Mouse (Mus musculus) forebrain, embryonic 15.5 days (tissue): ENCODE measurements around the gene Tex12. TPM values are rescaled to one million over a fixed set of nuclear protein-coding genes. Genes with fewer than 3 reads are reported as not detected.

ENCODE experiments used
- ATAC-seq: fragments of 200-750 bp; cut with Nextera tagmentation; replicated peaks from 2 replicates; pipeline ENCODE4 v1.8.0; 2017; ENCODE audit warnings: mild to moderate bottlenecking, moderate TSS enrichment, moderate library complexity
- H3K27ac ChIP-seq: fragments of 300-500 bp; sonication (generic); replicated peaks from 2 replicates; pipeline ENCODE4 v1.5.1; 2015; ENCODE audit warnings: mild to moderate bottlenecking, inconsistent platforms
- H3K27me3 ChIP-seq: fragments of 300-500 bp; sonication (generic); 2 replicates; pipeline ENCODE4 v1.6.1; 2015; ENCODE audit warnings: inconsistent platforms
- H3K36me3 ChIP-seq: fragments of 300-500 bp; sonication (generic); 2 replicates; pipeline ENCODE4 v1.6.1; 2015; ENCODE audit warnings: mild to moderate bottlenecking, inconsistent platforms
- H3K4me1 ChIP-seq: fragments of 300-500 bp; sonication (generic); 2 replicates; pipeline ENCODE4 v1.6.1; 2015; ENCODE audit warnings: inconsistent platforms
- H3K4me2 ChIP-seq: fragments of 300-500 bp; sonication (generic); replicated peaks from 2 replicates; pipeline ENCODE4 v1.6.1; 2015; ENCODE audit warnings: mild to moderate bottlenecking, inconsistent platforms
- H3K4me3 ChIP-seq: fragments of 300-500 bp; sonication (generic); 2 replicates; pipeline ENCODE4 v1.5.1; 2015; ENCODE audit warnings: mild to moderate bottlenecking, inconsistent platforms
- H3K9ac ChIP-seq: fragments of 300-500 bp; sonication (generic); replicated peaks from 2 replicates; pipeline ENCODE4 v1.6.1; 2015; ENCODE audit warnings: mild to moderate bottlenecking, inconsistent platforms
- H3K9me3 ChIP-seq: fragments of 300-500 bp; sonication (generic); 2 replicates; pipeline ENCODE4 v1.6.1; 2016; ENCODE audit warnings: inconsistent platforms
- WGBS: fragments of 180-500 bp; shearing (Covaris S2); methylation state at CpG from one replicate; pipeline ENCODE4 v1.1.7; 2015; ENCODE audit warnings: mixed read lengths; 5-methylcytosine and 5-hydroxymethylcytosine counted together
- polyA plus RNA-seq: library from polyadenylated mRNA; unstranded; fragments of >200 nt; fragmentation: Nextera tagmentation; extraction: Ambion mirVana; gene quantifications from 2 replicates; pipeline ENCODE4 v1.2.1, GENCODE M21; 2015

Gene Tex12
- polyA plus RNA-seq, 1 experiment from 2014 or later, result 0.19 TPM

DNA sequence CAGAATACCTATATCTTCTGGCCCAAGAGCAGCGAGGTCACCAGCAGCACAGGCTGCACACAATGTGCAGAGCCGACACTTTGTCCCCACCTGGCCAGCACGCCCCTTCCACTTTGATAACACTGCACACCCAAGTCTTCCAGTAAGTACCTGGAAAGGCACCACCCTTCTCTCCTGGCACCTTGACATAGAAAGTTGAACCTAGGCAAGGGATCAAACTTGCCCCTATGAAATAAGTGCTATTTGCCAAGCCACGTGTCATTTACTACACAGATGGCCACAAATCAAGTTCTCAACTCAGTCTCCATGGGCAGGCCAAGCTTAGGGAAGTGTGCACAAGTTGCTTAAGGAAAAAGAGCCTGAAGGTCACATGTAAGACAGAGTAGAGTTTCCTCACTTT is 25.8 kb upstream of the Tex12 start:
- Histone ChIP-seq H3K4me3 (no peak overlapping the region), H3K27me3 (no peaks in the 10 kb centered on the region), H3K9me3 (no peaks in the 10 kb centered on the region), H3K36me3 (no peaks in the 10 kb centered on the region), H3K4me2 (no peak overlapping the region), H3K4me1 (no peaks in the 10 kb centered on the region), H3K9ac (no peak overlapping the region), H3K27ac (no peak overlapping the region)
- 76% methylated on average over 4 of the region's 4 CpGs for WGBS
- no peak for ATAC-seq

DNA sequence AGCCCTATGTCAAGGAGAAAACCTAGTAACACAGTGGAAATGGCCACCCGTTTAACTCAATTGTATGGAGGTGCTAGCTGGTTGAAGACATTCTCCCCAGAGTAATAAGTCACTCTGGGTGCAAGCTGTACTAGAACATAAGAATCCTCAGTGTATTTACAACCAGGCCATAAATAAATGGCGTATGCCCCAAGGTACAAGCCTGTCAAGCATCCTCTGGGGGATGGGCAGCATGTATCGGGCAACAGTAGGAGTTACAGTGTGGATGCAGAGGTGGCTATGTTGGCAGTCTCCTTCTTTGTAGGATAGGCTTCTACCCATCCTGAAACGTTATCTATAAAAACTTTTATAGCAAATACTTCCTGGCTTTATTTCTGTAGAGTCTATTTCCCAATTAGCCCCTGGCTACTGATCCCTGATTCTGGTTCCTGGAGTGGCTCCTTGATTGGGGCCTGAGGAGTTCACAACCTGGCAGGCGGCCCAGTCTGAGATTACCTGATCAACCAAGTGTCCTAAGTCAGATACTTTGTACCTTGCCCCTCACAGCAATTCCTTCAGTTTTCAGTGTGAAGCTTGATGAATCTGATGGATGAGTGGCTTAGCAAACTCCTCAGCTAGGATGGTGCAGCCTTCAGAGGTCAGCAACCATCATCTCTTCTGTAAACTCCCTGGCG is 24.2 kb upstream of the Tex12 start:
- Histone ChIP-seq H3K4me2 (no peak overlapping the region), H3K9ac (no peak overlapping the region), H3K36me3 (no peaks in the 10 kb centered on the region), H3K4me1 (no peaks in the 10 kb centered on the region), H3K4me3 (no peak overlapping the region), H3K27ac (no peak overlapping the region), H3K27me3 (no peaks in the 10 kb centered on the region), H3K9me3 (no peaks in the 10 kb centered on the region)
- WGBS, result 87% methylated on average over 6 of the region's 6 CpGs
- ATAC-seq, result no peak

DNA sequence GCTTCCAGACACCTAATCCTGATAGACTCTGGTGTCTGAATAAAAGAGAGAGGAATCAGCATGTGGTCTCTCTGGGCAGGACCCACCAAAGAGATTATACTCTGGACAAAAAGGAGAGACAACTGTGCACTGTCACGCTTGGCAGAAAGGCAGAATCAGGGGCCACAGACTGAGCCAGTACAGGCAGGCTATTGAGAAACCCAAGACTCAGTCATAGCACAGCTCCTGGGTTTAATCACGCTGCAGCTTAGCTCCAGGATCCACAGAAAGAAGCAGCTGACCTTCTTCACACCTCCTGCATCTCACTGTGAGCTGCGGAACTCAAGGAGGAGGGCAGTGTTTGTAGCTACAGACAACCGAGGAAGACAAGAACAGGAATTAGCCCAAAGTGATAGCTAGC is 19.2 kb upstream of the Tex12 start:
- Histone ChIP-seq H3K27ac (no peak overlapping the region), H3K4me3 (no peak overlapping the region), H3K4me2 (no peak overlapping the region), H3K4me1 (no peaks in the 10 kb centered on the region), H3K9me3 (no peaks in the 10 kb centered on the region), H3K27me3 (no peaks in the 10 kb centered on the region), H3K36me3 (no peaks in the 10 kb centered on the region), H3K9ac (no peak overlapping the region)
- no peak for ATAC-seq
- WGBS, result 30% methylated on average over 4 of the region's 4 CpGs

DNA sequence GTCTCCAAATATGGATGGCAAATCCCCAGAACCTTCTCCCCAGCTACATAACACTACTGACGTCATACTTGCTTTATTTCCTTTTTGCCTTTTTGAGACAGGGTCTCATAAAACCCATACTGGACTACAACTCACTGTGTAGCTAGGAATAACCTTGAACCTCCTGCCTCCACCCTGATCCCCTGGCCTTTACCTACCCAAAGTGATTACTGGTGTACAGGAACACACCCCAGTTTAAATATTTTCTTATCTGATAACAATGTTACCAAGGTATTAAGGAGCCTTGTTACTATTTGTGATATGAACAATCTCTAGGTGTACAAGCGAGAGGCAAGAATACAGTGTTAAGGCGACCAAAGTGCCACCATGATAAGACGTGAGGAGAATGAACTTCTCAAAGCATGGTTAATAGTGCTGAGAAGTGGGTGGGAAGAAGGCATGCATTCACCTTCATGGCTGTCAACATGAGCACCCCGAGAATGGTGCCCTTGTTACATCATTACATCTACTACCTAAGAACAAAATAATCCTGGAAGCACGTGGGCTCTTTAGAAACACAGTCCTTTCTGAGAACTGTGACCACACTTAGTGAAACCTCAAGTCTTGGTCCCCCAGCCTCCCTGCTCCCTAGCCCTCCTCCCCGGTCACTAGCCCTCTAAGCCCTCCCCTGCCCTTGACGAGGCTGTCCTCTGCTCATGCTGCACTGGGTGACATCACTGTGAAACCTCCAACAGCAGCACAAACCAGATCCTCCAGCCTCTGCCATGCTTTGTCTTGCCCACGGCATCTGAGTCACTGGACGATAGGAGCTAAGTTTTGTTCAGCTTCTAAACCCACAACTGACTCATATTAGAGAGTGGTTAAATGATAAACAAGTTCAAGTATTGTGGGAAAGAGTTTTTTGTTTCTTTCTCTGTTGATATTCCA is 8.7 kb upstream of the Tex12 start:
- Histone ChIP-seq H3K4me2 (no peak overlapping the region), H3K27ac (no peak overlapping the region), H3K9me3 (no peaks in the 10 kb centered on the region), H3K36me3 (no peaks in the 10 kb centered on the region), H3K4me3 (no peak overlapping the region), H3K4me1 (no peaks in the 10 kb centered on the region), H3K27me3 (no peaks in the 10 kb centered on the region), H3K9ac (no peak overlapping the region)
- 83% methylated on average over 10 of the region's 10 CpGs for WGBS
- ATAC-seq, result no peak

DNA sequence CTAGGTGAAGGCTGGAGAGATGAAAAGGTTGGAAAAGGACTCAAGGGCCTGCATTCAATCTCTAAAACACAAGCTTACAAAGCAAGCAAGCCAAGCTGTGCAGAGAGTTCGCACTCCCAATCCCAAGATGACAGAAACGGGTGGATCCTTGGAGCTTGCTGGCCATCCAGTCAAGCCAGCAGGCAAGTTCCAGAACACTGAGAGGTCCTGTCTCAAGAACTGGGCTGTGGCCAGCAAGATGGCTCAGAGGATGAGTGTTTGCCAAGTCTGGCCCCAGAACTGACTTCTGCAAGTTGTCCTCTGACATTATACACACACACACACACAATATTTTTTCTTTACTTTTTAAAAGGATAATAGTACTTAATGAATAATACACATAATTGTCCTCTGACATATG is 6.8 kb upstream of the Tex12 start:
- no peak for ATAC-seq

GRCm38 (mm10) chr9:50567372-50567771 is 6.2 kb upstream of the Tex12 start:
- ATAC-seq, result no peak
- no peak overlapping the region for H3K9ac ChIP-seq
- H3K4me1 ChIP-seq, result no peaks in the 10 kb centered on the region
- H3K27ac ChIP-seq, result no peak overlapping the region
- H3K4me3 ChIP-seq, result no peak overlapping the region
- WGBS, result 95% methylated on average over 4 of the region's 4 CpGs
- no peaks in the 10 kb centered on the region for H3K9me3 ChIP-seq
- H3K36me3 ChIP-seq, result no peaks in the 10 kb centered on the region
- no peak overlapping the region for H3K4me2 ChIP-seq
- H3K27me3 ChIP-seq, result no peaks in the 10 kb centered on the region

More for the DNA sequence above, 6.8 kb upstream of the Tex12 start:
- Histone ChIP-seq H3K27ac (no peak overlapping the region), H3K4me2 (no peak overlapping the region), H3K4me1 (no peaks in the 10 kb centered on the region), H3K36me3 (no peaks in the 10 kb centered on the region), H3K9ac (no peak overlapping the region), H3K9me3 (no peaks in the 10 kb centered on the region), H3K27me3 (no peaks in the 10 kb centered on the region), H3K4me3 (no peak overlapping the region)
- WGBS, result 91% methylated on average over 2 of the region's 2 CpGs

DNA sequence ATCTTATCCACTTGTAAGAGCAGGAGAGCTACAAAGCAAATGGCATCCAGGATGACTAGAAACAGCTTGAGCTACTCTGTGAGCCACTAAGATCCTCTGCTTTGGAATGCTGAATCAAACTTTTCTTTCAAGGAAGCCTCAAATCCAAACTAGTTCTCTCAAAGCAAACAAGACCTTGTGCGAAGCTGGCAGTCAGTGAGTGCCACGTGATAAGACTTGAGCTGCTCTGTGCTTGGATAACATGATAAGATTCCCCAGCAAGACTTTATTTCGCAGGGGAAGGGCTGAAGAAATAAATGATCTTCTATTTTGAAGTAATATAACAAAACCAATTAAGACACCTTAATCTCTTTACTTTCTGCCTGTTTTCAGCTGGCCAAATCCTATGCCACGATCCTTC is 4.8 kb upstream of the Tex12 start:
- Histone ChIP-seq H3K4me3 (no peak overlapping the region), H3K9ac (no peak overlapping the region), H3K9me3 (no peaks in the 10 kb centered on the region), H3K27me3 (no peaks in the 10 kb centered on the region), H3K4me1 (no peaks in the 10 kb centered on the region), H3K36me3 (no peaks in the 10 kb centered on the region), H3K4me2 (no peak overlapping the region), H3K27ac (no peak overlapping the region)
- WGBS, result 84% methylated on average over 4 of the region's 4 CpGs
- no peak for ATAC-seq

DNA sequence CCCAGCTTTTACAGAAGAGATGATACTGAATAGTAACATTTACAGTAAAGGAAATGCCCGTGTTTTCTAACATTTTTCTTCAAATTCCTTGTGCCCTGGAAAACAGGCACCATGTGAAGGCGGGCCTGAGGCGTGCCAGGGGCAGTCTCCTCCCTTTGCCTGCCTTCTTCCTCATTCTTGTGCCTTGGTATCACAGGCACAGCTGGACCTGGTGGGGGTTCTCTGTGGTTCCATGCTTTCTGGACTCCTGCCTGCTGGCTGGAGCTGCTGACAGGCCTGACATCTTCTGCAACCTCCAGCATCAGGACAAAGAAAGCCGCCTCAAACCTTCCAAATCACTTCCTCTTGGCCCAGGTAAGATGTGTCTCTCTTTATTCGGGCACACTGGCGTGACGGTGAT is 4.0 kb upstream of the Tex12 start:
- no peaks in the 10 kb centered on the region for H3K27me3 ChIP-seq
- H3K9me3 ChIP-seq, result no peaks in the 10 kb centered on the region
- H3K4me1 ChIP-seq, result no peaks in the 10 kb centered on the region
- no peak overlapping the region for H3K27ac ChIP-seq
- H3K4me2 ChIP-seq, result no peak overlapping the region
- no peaks in the 10 kb centered on the region for H3K36me3 ChIP-seq
- 78% methylated on average over 7 of the region's 7 CpGs for WGBS
- no peak overlapping the region for H3K9ac ChIP-seq
- H3K4me3 ChIP-seq, result no peak overlapping the region
- no peak for ATAC-seq

DNA sequence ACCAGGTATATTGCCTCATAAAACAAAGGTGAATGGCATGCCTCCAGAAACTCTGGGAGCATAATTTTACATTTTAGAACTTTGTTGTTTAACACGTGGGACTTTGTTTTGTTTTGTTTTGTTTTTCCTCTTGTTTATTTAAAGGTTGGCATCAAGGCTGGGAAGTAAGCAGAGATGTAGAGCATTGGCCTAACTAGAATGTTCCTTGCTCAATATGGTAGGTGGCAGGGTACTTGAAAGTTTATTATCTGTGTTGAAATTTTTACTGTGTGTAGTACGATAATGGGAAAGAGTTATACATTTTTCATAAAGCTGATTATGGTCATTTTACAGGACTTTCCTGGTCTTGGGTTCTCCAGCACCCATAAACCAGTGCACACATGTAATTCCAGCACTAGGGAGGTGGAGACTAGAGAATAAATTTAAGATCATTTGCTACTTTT is 814 bp upstream of the Tex12 start:
- no peaks in the 10 kb centered on the region for H3K4me1 ChIP-seq
- no peaks in the 10 kb centered on the region for H3K27me3 ChIP-seq
- no peak overlapping the region for H3K4me3 ChIP-seq
- no peak for ATAC-seq
- no peak overlapping the region for H3K9ac ChIP-seq
- H3K4me2 ChIP-seq, result no peak overlapping the region
- no peak overlapping the region for H3K27ac ChIP-seq
- no peaks in the 10 kb centered on the region for H3K36me3 ChIP-seq
- WGBS, result 92% methylated on average over 2 of the region's 2 CpGs
- H3K9me3 ChIP-seq, result no peaks in the 10 kb centered on the region

DNA sequence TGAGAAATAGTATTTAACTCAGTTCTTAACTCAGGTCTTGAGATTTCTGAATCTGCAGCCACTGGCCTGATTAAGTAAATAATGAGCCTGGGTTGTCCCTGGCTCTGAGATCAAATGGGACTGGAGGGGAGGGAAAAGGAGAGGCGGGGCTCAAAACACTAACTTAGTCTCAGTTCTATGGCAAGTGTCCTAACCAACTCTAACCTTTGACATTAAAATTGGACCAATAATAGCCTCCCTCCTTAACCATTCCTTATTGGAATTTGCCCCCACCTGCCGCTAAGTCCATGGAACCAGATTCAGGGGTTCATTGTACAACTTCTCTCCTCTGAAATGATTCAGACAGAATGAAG is 6.1 kb downstream of the Tex12 start, which contains the start of gene Bco2:
TSS of gene Bco2 (minus strand) at position 88 of the 353 bp plus-strand sequence.
- Histone ChIP-seq H3K4me2 (peak within 1 kb of the TSS; percentile 43), H3K4me1 (peaks cover 14% of the 10 kb centered on the region), H3K27me3 (no peaks in the 10 kb centered on the region), H3K9me3 (no peaks in the 10 kb centered on the region), H3K27ac (peak within 1 kb of the TSS; percentile 83), H3K9ac (peak within 1 kb of the TSS; percentile 16; the same call in 1 of the 2 replicates), H3K36me3 (no peaks in the 10 kb centered on the region), H3K4me3 (peak within 1 kb of the TSS; percentile 29)
- WGBS, result 0% methylated on average over 2 of the region's 2 CpGs
- 0 out of 2 replicates have a peak, but pooled peaks have one; percentile 26 for ATAC-seq

GRCm38 (mm10) chr9:50554241-50555093 is 6.7 kb downstream of the Tex12 start, which contains the start of gene Il18:
Gene Il18, plus strand, starts transcription at chr9:50554827.
- no peaks in the 10 kb centered on the region for H3K9me3 ChIP-seq
- WGBS, result 11% methylated on average over 12 of the region's 12 CpGs
- peak within 1 kb of the TSS; percentile 43 for H3K4me2 ChIP-seq
- H3K9ac ChIP-seq, result peak within 1 kb of the TSS; percentile 16; the same call in 1 of the 2 replicates
- H3K36me3 ChIP-seq, result no peaks in the 10 kb centered on the region
- H3K27me3 ChIP-seq, result no peaks in the 10 kb centered on the region
- H3K27ac ChIP-seq, result peak within 1 kb of the TSS; percentile 83
- H3K4me1 ChIP-seq, result peaks cover 14% of the 10 kb centered on the region
- peak; percentile 95 for ATAC-seq
- H3K4me3 ChIP-seq, result peak within 1 kb of the TSS; percentile 29

DNA sequence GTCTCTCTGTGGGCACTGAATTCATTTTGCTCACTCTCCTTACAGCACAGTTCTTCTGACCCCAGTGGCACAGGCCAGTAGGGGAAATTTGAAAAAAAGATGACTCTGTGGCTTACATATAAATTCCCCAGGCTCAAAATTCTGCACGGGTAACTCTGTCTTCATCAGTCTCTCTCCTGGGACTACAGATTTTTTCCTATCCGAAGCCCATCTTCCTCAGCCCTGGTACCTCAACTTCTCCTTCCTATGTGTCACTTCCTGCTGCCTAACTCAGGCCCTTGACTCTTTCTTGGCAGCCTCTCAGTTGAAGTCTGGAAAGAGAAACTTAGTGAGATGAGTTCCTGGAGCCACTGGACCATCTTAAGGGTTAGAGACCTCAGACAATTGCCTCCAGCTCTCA is 7.6 kb downstream of the Tex12 start:
- Histone ChIP-seq H3K4me2 (no peak overlapping the region), H3K4me3 (no peak overlapping the region), H3K27ac (no peak overlapping the region), H3K36me3 (no peaks in the 10 kb centered on the region), H3K9me3 (no peaks in the 10 kb centered on the region), H3K9ac (no peak overlapping the region), H3K27me3 (no peaks in the 10 kb centered on the region), H3K4me1 (peaks cover 14% of the 10 kb centered on the region)
- ATAC-seq, result no peak
- 92% methylated on average over 2 of the region's 2 CpGs for WGBS
